Mouse (Mus musculus): Measurements from ENCODE around the gene Rnase10. TPM values are rescaled to one million over a fixed set of nuclear protein-coding genes. Genes with fewer than 3 reads are reported as not detected.
A peak's percentile ranks its signal among the peaks of the same experiment; 100 is the strongest.

Rnase10 gene
- polyA plus RNA-seq, 1 experiment: not detected

- TF ChIP-seq POLR2A (IDR thresholded peaks at IDR 0.05; ENCODE audit: borderline replicate concordance, extremely low read depth, insufficient read depth, insufficient read length, poor library complexity, severe bottlenecking) (no peak), CTCF (IDR thresholded peaks at IDR 0.05; ENCODE audit: borderline replicate concordance, extremely low read depth, insufficient read depth, insufficient read length) (no peak)
- no peak for DNase-seq (ENCODE audit: low read depth)
These were observed 45.6 kb downstream of the Rnase10 start for GRCm38 (mm10) chr14:51053176-51053575.

- no peak for TF ChIP-seq POLR2A (IDR thresholded peaks at IDR 0.05; ENCODE audit: borderline replicate concordance, extremely low read depth, insufficient read depth, insufficient read length, poor library complexity, severe bottlenecking)
- no peak for TF ChIP-seq CTCF (IDR thresholded peaks at IDR 0.05; ENCODE audit: borderline replicate concordance, extremely low read depth, insufficient read depth, insufficient read length)
- DNase-seq (ENCODE audit: low read depth): peak; percentile 14
These were observed 47.0 kb downstream of the Rnase10 start for GRCm38 (mm10) chr14:51054243-51055237.

GRCm38 (mm10) chr14:51057401-51057831 lies 49.9 kb downstream of the Rnase10 start, which contains the start of gene Rnase12:
Rnase12 (minus strand) TSS chr14:51057661.
- no peak for DNase-seq (ENCODE audit: low read depth)

More at GRCm38 (mm10) chr14:51057401-51057831, 49.9 kb downstream of the Rnase10 start, which contains the start of gene Rnase12:
- TF ChIP-seq POLR2A (IDR thresholded peaks at IDR 0.05; ENCODE audit: borderline replicate concordance, extremely low read depth, insufficient read depth, insufficient read length, poor library complexity, severe bottlenecking) (no peak), CTCF (IDR thresholded peaks at IDR 0.05; ENCODE audit: borderline replicate concordance, extremely low read depth, insufficient read depth, insufficient read length) (no peak)

Other genes with a start within 250 kb of the Rnase10 start
- gene Ttc5, start 222.2 kb upstream of the Rnase10 start, polyA plus RNA-seq (2012; rRNA removed): 103 and 110 TPM in 2 replicates
- 0.13 TPM in 1 of 2 replicates, not detected in the other for gene Ccnb1ip1, start 200.0 kb upstream of the Rnase10 start, polyA plus RNA-seq (2012; rRNA removed)
- gene Parp2, start 199.9 kb upstream of the Rnase10 start, polyA plus RNA-seq (2012; rRNA removed): 59.7 and 63.2 TPM in 2 replicates
- gene Tep1, start 137.2 kb upstream of the Rnase10 start, polyA plus RNA-seq (2012; rRNA removed): 4.3 and 5.1 TPM in 2 replicates
- 0.59 and 1.2 TPM in 2 replicates for gene Klhl33, start 110.2 kb upstream of the Rnase10 start, polyA plus RNA-seq (2012; rRNA removed)
- 102 and 121 TPM in 2 replicates for gene Osgep, start 82.9 kb upstream of the Rnase10 start, polyA plus RNA-seq (2012; rRNA removed)
- 137 and 178 TPM in 2 replicates for gene Apex1, start 82.8 kb upstream of the Rnase10 start, polyA plus RNA-seq (2012; rRNA removed)
- 131 and 177 TPM in 2 replicates for gene Pip4p1, start 76.9 kb upstream of the Rnase10 start, polyA plus RNA-seq (2012; rRNA removed)
- gene Pnp, start 76.7 kb upstream of the Rnase10 start, polyA plus RNA-seq (2012; rRNA removed): 21.0 and 21.4 TPM in 2 replicates
- 18.1 and 19.3 TPM in 2 replicates for gene Gm49342, start 63.2 kb upstream of the Rnase10 start, polyA plus RNA-seq (2012; rRNA removed)
- gene Pnp2, start 51.8 kb upstream of the Rnase10 start, polyA plus RNA-seq (2012; rRNA removed): 0.16 and 0.42 TPM in 2 replicates
- not detected in 2 replicates for gene Rnase9, start 34.1 kb downstream of the Rnase10 start, polyA plus RNA-seq (2012; rRNA removed)
- gene Rnase11, start 42.4 kb downstream of the Rnase10 start, polyA plus RNA-seq (2012; rRNA removed): not detected in 2 replicates
- 0.15 TPM in 1 of 2 replicates, not detected in the other for gene Rnase12, start 49.9 kb downstream of the Rnase10 start, polyA plus RNA-seq (2012; rRNA removed)
- gene Olfr750, start 66.7 kb downstream of the Rnase10 start, polyA plus RNA-seq (2012; rRNA removed): not detected in 2 replicates
- gene Rnase4, start 83.3 kb downstream of the Rnase10 start, polyA plus RNA-seq (2012; rRNA removed): 15.1 and 18.2 TPM in 2 replicates
- 4.3 and 4.5 TPM in 2 replicates for gene Ang, start 83.4 kb downstream of the Rnase10 start, polyA plus RNA-seq (2012; rRNA removed)
- gene Eddm3b, start 106.7 kb downstream of the Rnase10 start, polyA plus RNA-seq (2012; rRNA removed): not detected in 2 replicates
- 0.44 and 0.52 TPM in 2 replicates for gene Rnase6, start 116.2 kb downstream of the Rnase10 start, polyA plus RNA-seq (2012; rRNA removed)
- gene Rnase1, start 139.0 kb downstream of the Rnase10 start, polyA plus RNA-seq (2012; rRNA removed): 0.09 and 0.27 TPM in 2 replicates
- gene Rnase2b, start 154.5 kb downstream of the Rnase10 start, polyA plus RNA-seq (2012; rRNA removed): not detected in 2 replicates
- gene Ang2, start 191.4 kb downstream of the Rnase10 start, polyA plus RNA-seq (2012; rRNA removed): not detected in 2 replicates
- gene Ear14, start 195.6 kb downstream of the Rnase10 start, polyA plus RNA-seq (2012; rRNA removed): not detected in 2 replicates
- not detected in 2 replicates for gene Rnase2a, start 248.4 kb downstream of the Rnase10 start, polyA plus RNA-seq (2012; rRNA removed)

Data from brain, embryonic 14.5 days (tissue).